Mouse (Mus musculus) midbrain, embryonic 11.5 days (tissue): ENCODE measurements around the gene Olfr1508. TPM values are rescaled to one million over a fixed set of nuclear protein-coding genes. Genes with fewer than 3 reads are reported as not detected.
A peak's percentile ranks its signal among the peaks of the same experiment; 100 is the strongest.
"Not testable (repeated sequence)": the region's sequence is repeated elsewhere in the genome, so short reads cannot be mapped to it uniquely, and the experiment has no call there.

Source experiments
- ATAC-seq: fragments of 200-750 bp; cut with Nextera tagmentation; 2 replicates; pipeline ENCODE4 v1.8.0; 2017; ENCODE audit warnings: moderate TSS enrichment, moderate library complexity; ENCODE audit not compliant: low FRiP score
- DNase-seq: peaks from one replicate; pipeline ENCODE4 v3.0.0; 2015; ENCODE audit warnings: low spot score; ENCODE audit errors: missing footprints
- H3K27ac ChIP-seq: fragments of 300-500 bp; sonication (generic); 2 replicates; pipeline ENCODE4 v1.5.1; 2014; ENCODE audit warnings: low read depth, low read length
- H3K27me3 ChIP-seq: fragments of 300-500 bp; sonication (generic); 2 replicates; pipeline ENCODE4 v1.6.1; 2014; ENCODE audit warnings: mild to moderate bottlenecking, low read length, moderate library complexity, mixed read lengths; ENCODE audit not compliant: control insufficient read depth, insufficient read depth
- H3K36me3 ChIP-seq: fragments of 300-500 bp; sonication (generic); 2 replicates; pipeline ENCODE4 v1.6.1; 2014; ENCODE audit warnings: mild to moderate bottlenecking, low read length, moderate library complexity, mixed read lengths; ENCODE audit not compliant: control insufficient read depth, insufficient read depth
- H3K4me1 ChIP-seq: fragments of 300-500 bp; sonication (generic); 2 replicates; pipeline ENCODE4 v1.6.1; 2014; ENCODE audit warnings: low read length; ENCODE audit not compliant: control insufficient read depth, insufficient read depth
- H3K4me2 ChIP-seq: fragments of 300-500 bp; sonication (generic); 2 replicates; pipeline ENCODE4 v1.6.1; 2014; ENCODE audit warnings: mild to moderate bottlenecking, moderate library complexity
- H3K4me3 ChIP-seq: fragments of 300-500 bp; sonication (generic); 2 replicates; pipeline ENCODE4 v1.5.1; 2014; ENCODE audit warnings: low read depth, low read length
- H3K9ac ChIP-seq: fragments of 300-500 bp; sonication (generic); 2 replicates; pipeline ENCODE4 v1.6.1; 2014; ENCODE audit warnings: low read length
- H3K9me3 ChIP-seq: fragments of 300-500 bp; sonication (generic); 2 replicates; pipeline ENCODE4 v1.6.1; 2016; ENCODE audit warnings: low read length; ENCODE audit not compliant: control insufficient read depth
- WGBS: fragments of 180-500 bp; shearing (Covaris S2); extraction: QIAGEN DNeasy Blood & Tissue Kit; methylation state at CpG from one replicate; pipeline ENCODE4 v1.1.7; 2014; 5-methylcytosine and 5-hydroxymethylcytosine counted together
- polyA plus RNA-seq: library from polyadenylated mRNA; unstranded; fragments of >200 nt; fragmentation: Nextera tagmentation; extraction: Ambion mirVana; gene quantifications from 2 replicates; pipeline ENCODE4 v1.2.1, GENCODE M21; 2014

Olfr1508 gene
- not detected in 2 replicates for polyA plus RNA-seq

DNA sequence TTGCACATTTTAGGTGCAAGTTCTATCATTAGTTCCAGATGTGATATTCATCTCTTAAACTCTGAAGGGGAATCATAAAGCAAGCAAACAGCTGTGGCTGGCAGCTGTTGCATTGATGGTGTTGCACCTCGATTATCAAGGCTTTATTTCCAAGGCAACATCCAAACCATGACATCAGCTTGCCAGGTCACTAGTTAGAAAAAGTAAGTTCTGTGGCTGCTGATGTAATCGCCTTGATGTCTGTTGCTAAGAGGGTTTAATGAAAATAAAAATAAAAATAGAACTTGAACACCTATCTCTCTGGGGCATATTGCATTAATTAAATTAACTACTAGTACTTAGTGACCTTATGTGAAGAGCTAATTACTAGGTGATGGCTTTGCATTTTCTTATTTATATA lies at the start of gene Olfr1508:
TSS of gene Olfr1508 (minus strand) at position 101 of the 400 bp plus-strand sequence.
- no peak for DNase-seq
- no peak within 1 kb of the TSS for H3K4me3 ChIP-seq
- 70% methylated on average over 2 of the region's 2 CpGs for WGBS
- H3K36me3 ChIP-seq: no peaks in the 10 kb centered on the region
- no peak within 1 kb of the TSS for H3K27ac ChIP-seq
- H3K27me3 ChIP-seq: no peaks in the 10 kb centered on the region
- H3K4me1 ChIP-seq: no peaks in the 10 kb centered on the region
- H3K9me3 ChIP-seq: no peaks in the 10 kb centered on the region
- ATAC-seq: no peak
- H3K9ac ChIP-seq: no peak within 1 kb of the TSS
- no peak within 1 kb of the TSS for H3K4me2 ChIP-seq

DNA sequence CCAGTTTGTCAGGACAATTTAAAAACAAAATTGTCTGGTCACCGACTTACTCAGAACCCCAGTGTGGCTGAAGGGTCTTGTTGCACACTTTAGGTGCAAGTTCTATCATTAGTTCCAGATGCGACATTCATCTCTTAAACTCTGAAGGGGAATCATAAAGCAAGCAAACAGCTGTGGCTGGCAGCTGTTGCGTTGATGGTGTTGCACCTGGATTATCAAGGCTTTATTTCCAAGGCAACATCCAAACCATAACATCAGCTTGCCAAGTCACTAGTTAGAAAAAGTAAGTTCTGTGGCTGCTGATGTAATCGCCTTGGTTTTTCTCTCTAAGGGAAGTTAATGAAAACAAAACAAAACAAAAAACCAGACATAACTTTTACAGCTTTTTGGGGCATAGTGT lies 28.2 kb upstream of the Olfr1508 start, which contains the start of gene Olfr1507:
TSS of gene Olfr1507 (minus strand) at position 234 of the 400 bp plus-strand sequence.
- no peaks in the 10 kb centered on the region for H3K36me3 ChIP-seq
- H3K9me3 ChIP-seq: no peaks in the 10 kb centered on the region
- H3K4me2 ChIP-seq: no peak within 1 kb of the TSS
- no peak within 1 kb of the TSS for H3K27ac ChIP-seq
- DNase-seq: no peak
- no peaks in the 10 kb centered on the region for H3K27me3 ChIP-seq
- H3K4me3 ChIP-seq: no peak within 1 kb of the TSS
- no peak within 1 kb of the TSS for H3K9ac ChIP-seq
- no peak for ATAC-seq
- H3K4me1 ChIP-seq: no peaks in the 10 kb centered on the region
- WGBS: 86% methylated on average over 4 of the region's 4 CpGs

GRCm38 (mm10) chr14:52465738-52466137 lies 1.6 kb downstream of the Olfr1508 start:
- no peaks in the 10 kb centered on the region for H3K27me3 ChIP-seq
- ATAC-seq: no peak
- 79% methylated on average over 1 of the region's 1 CpGs for WGBS

GRCm38 (mm10) chr14:52461928-52462327 lies 5.4 kb downstream of the Olfr1508 start:
- no peaks in the 10 kb centered on the region for H3K27me3 ChIP-seq
- no peak overlapping the region for H3K9ac ChIP-seq
- no peaks in the 10 kb centered on the region for H3K9me3 ChIP-seq
- no peak for ATAC-seq
- DNase-seq: no peak
- no peak overlapping the region for H3K4me2 ChIP-seq
- no peak overlapping the region for H3K27ac ChIP-seq
- no peak overlapping the region for H3K4me3 ChIP-seq
- H3K36me3 ChIP-seq: no peaks in the 10 kb centered on the region
- no peaks in the 10 kb centered on the region for H3K4me1 ChIP-seq

More at GRCm38 (mm10) chr14:52465738-52466137, 1.6 kb downstream of the Olfr1508 start:
- H3K4me2 ChIP-seq: no peak overlapping the region
- no peak overlapping the region for H3K27ac ChIP-seq
- no peaks in the 10 kb centered on the region for H3K4me1 ChIP-seq
- H3K9ac ChIP-seq: no peak overlapping the region
- no peaks in the 10 kb centered on the region for H3K9me3 ChIP-seq
- H3K36me3 ChIP-seq: no peaks in the 10 kb centered on the region
- no peak overlapping the region for H3K4me3 ChIP-seq
- DNase-seq: no peak

GRCm38 (mm10) chr14:52451138-52451537 lies 16.2 kb downstream of the Olfr1508 start:
- H3K36me3 ChIP-seq: no peaks in the 10 kb centered on the region
- H3K9ac ChIP-seq: no peak overlapping the region
- H3K4me1 ChIP-seq: no peaks in the 10 kb centered on the region
- H3K27ac ChIP-seq: no peak overlapping the region
- DNase-seq (no peak), ATAC-seq (no peak)
- 90% methylated on average over 8 of the region's 8 CpGs for WGBS
- no peaks in the 10 kb centered on the region for H3K9me3 ChIP-seq
- no peak overlapping the region for H3K4me2 ChIP-seq
- H3K27me3 ChIP-seq: no peaks in the 10 kb centered on the region
- H3K4me3 ChIP-seq: no peak overlapping the region

DNA sequence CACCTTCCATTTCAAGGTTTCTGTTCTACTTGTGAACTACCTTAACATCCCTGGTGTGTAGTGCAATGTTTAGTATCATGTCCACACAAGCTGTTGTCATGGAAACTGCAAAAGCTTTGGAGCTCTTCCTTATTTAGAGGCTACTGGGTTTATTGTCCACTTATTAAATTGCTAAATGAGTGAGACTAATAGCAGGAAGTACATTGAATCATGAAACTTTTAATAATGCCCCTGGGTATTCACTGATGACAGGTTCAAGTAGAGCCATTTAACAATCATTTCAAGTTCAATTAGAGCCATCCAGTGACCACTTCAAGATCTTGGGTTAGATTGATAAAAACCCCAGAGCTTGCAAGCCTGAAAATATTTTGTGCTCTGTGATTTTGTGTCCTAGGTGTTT lies 24.6 kb downstream of the Olfr1508 start, which contains the start of gene Olfr1509:
TSS of gene Olfr1509 (plus strand) at position 301 of the 400 bp plus-strand sequence.
- H3K27me3 ChIP-seq: no peaks in the 10 kb centered on the region

GRCm38 (mm10) chr14:52427686-52428085 lies 39.6 kb downstream of the Olfr1508 start:
- 88% methylated on average over 1 of the region's 1 CpGs for WGBS
- no peaks in the 10 kb centered on the region for H3K9me3 ChIP-seq
- H3K4me1 ChIP-seq: no peaks in the 10 kb centered on the region
- H3K4me3 ChIP-seq: no peak overlapping the region
- H3K4me2 ChIP-seq: no peak overlapping the region
- no peaks in the 10 kb centered on the region for H3K27me3 ChIP-seq
- DNase-seq: no peak
- no peak overlapping the region for H3K9ac ChIP-seq
- ATAC-seq: no peak
- no peak overlapping the region for H3K27ac ChIP-seq
- H3K36me3 ChIP-seq: no peaks in the 10 kb centered on the region

More for the DNA sequence above, 24.6 kb downstream of the Olfr1508 start, which contains the start of gene Olfr1509:
- no peak within 1 kb of the TSS for H3K9ac ChIP-seq
- no peaks in the 10 kb centered on the region for H3K9me3 ChIP-seq
- DNase-seq (no peak), ATAC-seq (no peak)
- no peak within 1 kb of the TSS for H3K4me3 ChIP-seq
- no peaks in the 10 kb centered on the region for H3K4me1 ChIP-seq
- H3K27ac ChIP-seq: no peak within 1 kb of the TSS
- no peak within 1 kb of the TSS for H3K4me2 ChIP-seq
- no peaks in the 10 kb centered on the region for H3K36me3 ChIP-seq

DNA sequence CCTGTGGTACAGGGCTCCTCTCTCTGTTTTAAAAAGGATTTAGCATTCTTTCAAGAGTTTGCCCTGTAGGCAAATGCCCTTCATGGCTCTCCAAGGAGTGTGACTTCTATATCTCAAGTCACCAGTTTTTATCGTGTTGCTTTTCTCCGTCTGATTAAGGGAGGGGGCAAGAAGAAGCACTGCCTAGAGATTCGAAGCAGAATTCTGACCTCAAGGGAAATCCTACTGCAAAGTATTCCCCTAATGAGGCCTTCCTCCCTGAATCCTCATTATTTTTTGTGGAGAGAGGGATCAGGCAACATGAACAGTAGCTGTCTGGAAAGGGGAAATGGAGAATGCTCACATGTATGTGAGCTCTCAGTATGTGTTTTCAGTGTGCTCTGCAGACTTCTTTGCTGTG lies 53.0 kb downstream of the Olfr1508 start, which contains the start of gene Olfr1510:
TSS of gene Olfr1510 (minus strand) at position 101 of the 400 bp plus-strand sequence.
- Histone ChIP-seq H3K9ac (no peak within 1 kb of the TSS), H3K36me3 (no peaks in the 10 kb centered on the region), H3K4me1 (no peaks in the 10 kb centered on the region), H3K27me3 (no peaks in the 10 kb centered on the region), H3K4me3 (no peak within 1 kb of the TSS), H3K9me3 (no peaks in the 10 kb centered on the region), H3K4me2 (no peak within 1 kb of the TSS), H3K27ac (no peak within 1 kb of the TSS)
- no peak for ATAC-seq
- no peak for DNase-seq
- WGBS: 85% methylated on average over 3 of the region's 3 CpGs

DNA sequence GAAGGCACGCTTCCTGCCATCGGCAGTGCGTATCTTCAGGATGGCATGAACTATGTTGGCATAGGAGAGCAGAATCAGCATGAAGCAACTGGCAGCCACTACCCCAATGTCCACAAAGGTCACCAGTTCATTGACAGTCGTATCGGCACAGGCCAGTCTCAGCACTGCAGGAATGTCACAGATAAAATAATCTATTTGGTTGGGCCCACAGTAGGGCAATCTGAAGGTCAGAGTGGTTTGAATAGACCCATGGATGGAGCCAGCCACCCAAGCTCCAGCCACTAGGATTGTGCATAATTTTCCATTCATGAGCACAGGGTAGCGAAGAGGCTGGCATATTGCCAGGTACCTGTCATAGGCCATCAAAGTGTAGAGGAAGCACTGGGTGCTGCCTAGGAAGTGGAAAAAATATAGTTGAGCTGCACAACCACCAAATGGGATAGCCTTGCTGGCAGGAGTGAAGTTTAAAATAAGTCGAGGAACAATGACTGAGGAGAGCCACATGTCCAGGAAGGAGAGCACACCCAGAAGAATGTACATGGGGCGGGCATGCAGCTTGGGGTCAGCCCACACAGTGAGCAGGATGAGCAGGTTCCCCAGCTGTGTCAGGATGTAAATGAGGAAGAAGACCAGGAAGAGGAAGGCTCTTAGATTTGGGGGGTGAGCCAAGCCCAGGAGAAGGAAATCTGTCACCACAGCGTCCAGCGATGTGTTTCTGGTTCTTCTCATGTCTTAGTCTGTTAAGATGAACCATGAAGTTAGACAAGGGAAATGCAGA lies 57.0 kb downstream of the Olfr1508 start:
- not testable (repeated sequence) for H3K9ac ChIP-seq, H3K27me3 ChIP-seq, H3K4me1 ChIP-seq, H3K4me3 ChIP-seq, H3K9me3 ChIP-seq, H3K4me2 ChIP-seq, DNase-seq, H3K36me3 ChIP-seq, H3K27ac ChIP-seq
- 89% methylated on average over 7 of the region's 10 CpGs for WGBS
- ATAC-seq: peak; percentile 30; the same call in 1 of the 2 replicates
